Mouse (Mus musculus): ENCODE measurements around the gene Stub1. TPM values are rescaled to one million over a fixed set of nuclear protein-coding genes. Genes with fewer than 3 reads are reported as not detected.
A peak's percentile ranks its signal among the peaks of the same experiment; 100 is the strongest.

The Stub1 gene
- 284 and 316 TPM in 2 replicates for polyA plus RNA-seq (2015; fragmentation: Nextera tagmentation; extraction: Ambion mirVana)

DNA sequence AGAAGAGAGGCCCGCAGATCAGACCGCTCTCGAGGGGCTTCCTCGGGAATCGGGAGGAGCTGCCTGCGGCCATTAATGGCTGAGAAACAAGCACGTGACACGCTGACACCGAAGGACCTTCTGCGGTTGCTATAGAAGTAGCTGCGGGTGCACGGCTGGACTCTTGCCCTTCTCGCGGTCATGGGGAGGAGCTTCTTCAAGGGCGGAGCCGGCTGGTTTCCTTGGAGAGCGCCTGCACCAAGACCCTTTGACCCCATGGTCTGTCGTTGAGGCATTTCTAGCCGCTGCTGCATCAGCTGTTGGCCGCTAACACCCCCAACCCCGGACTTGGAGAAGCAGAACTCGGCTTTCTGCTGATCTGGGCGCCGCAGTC lies at the start of gene Stub1:
Gene Stub1, minus strand, starts transcription at position 114 of the 373 bp plus-strand sequence.
- Histone ChIP-seq H3K9ac (peak within 1 kb of the TSS; percentile 85), H3K4me1 (replicated peaks) (peaks cover 84% of the 10 kb centered on the region), H3K27ac (replicated peaks) (peak within 1 kb of the TSS; percentile 94), H3K36me3 (peaks cover 37% of the 10 kb centered on the region), H3K27me3 (no peaks in the 10 kb centered on the region), H3K9me3 (no peaks in the 10 kb centered on the region), H3K4me2 (peak within 1 kb of the TSS; percentile 98), H3K4me3 (peak within 1 kb of the TSS; percentile 76)
- ATAC-seq (ENCODE audit: low read depth): peak; percentile 54
- under 1% methylated on average over 24 of the region's 24 CpGs for WGBS

DNA sequence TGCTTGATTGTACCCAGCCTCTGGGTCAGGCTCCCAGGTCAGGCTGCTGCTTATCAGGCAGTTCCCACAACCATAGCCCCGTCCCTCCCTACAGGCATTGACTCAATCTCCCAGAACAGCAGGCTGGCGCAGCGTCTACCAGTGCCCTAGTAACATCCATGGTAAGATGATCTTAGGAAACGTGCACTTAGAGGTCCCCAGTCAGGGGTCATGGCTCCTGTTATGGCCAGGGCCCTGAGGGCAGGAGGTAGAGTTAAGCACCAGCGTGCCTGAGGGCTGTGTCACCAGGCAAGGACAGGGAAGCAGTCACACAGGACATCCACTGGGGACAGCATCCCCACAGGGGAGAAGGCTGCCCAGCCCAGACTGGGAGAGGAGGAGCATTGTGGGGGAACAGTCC lies 49.1 kb upstream of the Stub1 start:
- Histone ChIP-seq H3K9ac (no peak overlapping the region), H3K4me3 (no peak overlapping the region), H3K27ac (replicated peaks) (no peak overlapping the region; the same call in 1 of the 2 replicates), H3K9me3 (no peaks in the 10 kb centered on the region), H3K4me2 (no peak overlapping the region), H3K36me3 (peaks cover 65% of the 10 kb centered on the region), H3K27me3 (no peaks in the 10 kb centered on the region), H3K4me1 (replicated peaks) (peaks cover 18% of the 10 kb centered on the region)
- 45% methylated on average over 5 of the region's 5 CpGs for WGBS
- no peak for ATAC-seq (ENCODE audit: low read depth)

DNA sequence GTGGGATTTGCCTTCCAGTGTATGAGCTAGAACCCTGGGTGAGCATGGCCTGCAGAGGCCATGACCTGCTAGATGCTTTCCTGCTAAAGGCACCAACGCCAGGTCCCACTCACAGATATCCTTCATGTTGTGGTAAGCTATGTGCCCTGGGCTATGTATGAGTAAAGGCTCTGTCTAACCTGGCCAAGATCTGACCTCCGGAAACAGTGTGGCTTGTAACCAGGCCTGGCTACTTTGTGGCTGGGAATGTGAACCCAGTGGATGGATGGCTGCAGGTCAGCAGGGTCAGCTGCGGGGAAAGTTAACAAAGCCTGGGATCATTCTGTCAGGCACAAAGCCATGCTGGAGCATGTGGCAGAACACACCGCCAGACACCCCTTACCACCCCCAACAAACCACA lies 48.5 kb upstream of the Stub1 start:
- H3K4me3 ChIP-seq: no peak overlapping the region
- no peak overlapping the region for H3K4me2 ChIP-seq
- peak overlapping the region; percentile 59 for H3K27ac ChIP-seq (replicated peaks)
- WGBS: 9% methylated on average over 4 of the region's 4 CpGs
- H3K27me3 ChIP-seq: no peaks in the 10 kb centered on the region
- no peaks in the 10 kb centered on the region for H3K9me3 ChIP-seq
- no peak for ATAC-seq (ENCODE audit: low read depth)
- H3K9ac ChIP-seq: 0 out of 2 replicates have a peak overlapping the region, but pooled peaks have one; percentile 12
- peaks cover 63% of the 10 kb centered on the region for H3K36me3 ChIP-seq
- peaks cover 24% of the 10 kb centered on the region for H3K4me1 ChIP-seq (replicated peaks)

DNA sequence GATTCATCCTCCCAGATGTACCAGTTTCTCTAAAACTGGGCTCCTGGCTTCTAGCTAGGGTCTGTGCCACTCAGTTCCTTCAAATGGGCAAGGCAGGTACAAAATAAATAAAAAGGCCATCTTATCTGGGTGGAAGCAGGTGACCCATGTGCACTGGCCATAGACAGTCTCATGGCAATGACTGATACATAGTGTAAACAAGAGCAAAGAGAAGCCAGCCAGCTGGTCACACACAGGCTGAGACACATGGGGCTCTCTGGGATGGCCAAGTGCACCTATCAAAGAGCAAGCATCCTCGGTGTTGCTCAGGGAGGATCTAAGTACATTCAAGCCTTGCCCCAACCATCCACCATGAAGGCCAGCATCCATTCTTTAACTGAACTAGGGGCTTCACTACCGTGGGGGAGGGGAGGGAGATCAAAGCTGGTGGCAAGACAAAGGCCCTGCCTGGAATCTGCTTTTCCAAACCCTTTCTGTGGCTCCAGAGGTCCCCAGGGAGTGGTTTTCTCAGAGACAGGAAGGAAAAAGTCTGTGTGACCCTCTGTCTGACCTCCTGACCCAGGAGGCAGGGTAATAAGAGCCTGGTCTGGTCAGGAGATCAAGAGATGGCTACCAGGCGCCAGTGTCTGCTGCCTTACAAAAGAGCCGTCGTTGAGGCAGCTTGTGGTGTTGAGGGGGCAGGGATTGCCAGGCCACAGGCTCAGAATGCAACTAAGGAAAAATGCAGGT lies 47.9 kb upstream of the Stub1 start:
- H3K9ac ChIP-seq: 0 out of 2 replicates have a peak overlapping the region, but pooled peaks have one; percentile 2
- no peak overlapping the region for H3K4me3 ChIP-seq
- peaks cover 30% of the 10 kb centered on the region for H3K4me1 ChIP-seq (replicated peaks)
- H3K27ac ChIP-seq (replicated peaks): peak overlapping the region; percentile 59; the same call in 1 of the 2 replicates
- no peaks in the 10 kb centered on the region for H3K27me3 ChIP-seq
- H3K4me2 ChIP-seq: no peak overlapping the region
- H3K36me3 ChIP-seq: peaks cover 60% of the 10 kb centered on the region
- 7% methylated on average over 5 of the region's 5 CpGs for WGBS
- H3K9me3 ChIP-seq: no peaks in the 10 kb centered on the region
- no peak for ATAC-seq (ENCODE audit: low read depth)

DNA sequence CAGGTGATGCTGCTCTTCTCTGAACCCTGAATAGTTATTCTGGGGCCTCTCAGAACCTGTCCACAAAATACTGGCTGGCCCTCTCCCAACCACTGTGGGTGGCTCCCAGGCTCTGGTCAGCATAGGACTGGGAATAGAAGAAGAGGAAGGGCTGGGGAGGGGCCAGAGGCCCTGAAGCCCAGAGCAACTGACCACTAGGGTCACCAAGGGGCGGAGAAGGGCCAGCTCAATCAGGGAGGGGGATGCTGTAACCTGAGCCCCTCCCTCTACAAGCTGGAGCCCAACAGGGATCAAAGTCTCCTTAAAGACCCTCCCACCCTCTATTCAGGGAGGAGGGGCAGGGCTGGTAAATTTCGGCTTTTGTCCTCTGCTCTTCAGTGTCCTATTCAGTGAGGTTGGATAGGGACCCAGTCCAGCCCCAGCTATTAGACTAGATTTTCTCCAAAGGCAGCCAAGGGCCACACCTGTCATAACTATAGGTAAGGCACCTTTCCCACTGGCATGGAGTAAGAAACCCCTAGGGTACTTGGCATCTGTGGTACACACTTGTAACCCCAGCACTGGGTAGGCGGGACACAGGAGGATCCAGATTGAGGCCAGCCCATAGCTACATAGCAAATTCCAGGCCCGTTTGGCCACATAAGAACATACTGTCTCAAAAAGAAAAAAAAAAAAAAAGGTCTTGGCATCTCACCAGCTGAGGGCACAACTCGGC lies 47.1 kb upstream of the Stub1 start, which contains the start of gene Wfikkn1:
Gene Wfikkn1, minus strand, starts transcription at position 663 of the 715 bp plus-strand sequence.
- 22% methylated on average over 5 of the region's 5 CpGs for WGBS
- Histone ChIP-seq H3K4me3 (no peak within 1 kb of the TSS), H3K9me3 (no peaks in the 10 kb centered on the region), H3K27me3 (no peaks in the 10 kb centered on the region), H3K4me2 (no peak within 1 kb of the TSS), H3K27ac (replicated peaks) (peak within 1 kb of the TSS; percentile 59), H3K4me1 (replicated peaks) (peaks cover 34% of the 10 kb centered on the region), H3K9ac (peak within 1 kb of the TSS; percentile 5; the same call in 1 of the 2 replicates), H3K36me3 (peaks cover 60% of the 10 kb centered on the region)
- ATAC-seq (ENCODE audit: low read depth): no peak

DNA sequence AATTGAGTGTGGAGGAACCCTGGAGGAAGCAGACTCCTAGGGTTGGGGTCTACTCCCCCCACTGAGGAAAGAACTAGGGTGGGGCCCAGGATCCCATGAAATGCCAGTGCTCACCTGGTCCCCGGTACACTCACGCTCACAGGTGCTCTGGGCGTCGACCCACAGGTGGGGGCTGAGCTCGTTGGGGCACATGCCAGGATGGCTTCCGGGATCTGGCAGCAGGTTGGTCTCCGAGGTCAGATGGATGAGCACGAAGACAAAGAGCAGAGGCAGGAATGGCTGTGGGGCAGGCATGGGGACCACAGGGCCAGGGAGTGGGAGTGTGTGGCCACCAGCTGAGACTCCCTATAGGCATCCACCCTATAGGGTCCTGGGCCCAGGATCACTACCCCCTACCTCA lies 46.5 kb upstream of the Stub1 start:
- H3K9ac ChIP-seq: no peak overlapping the region
- peaks cover 34% of the 10 kb centered on the region for H3K4me1 ChIP-seq (replicated peaks)
- H3K27ac ChIP-seq (replicated peaks): no peak overlapping the region
- no peak overlapping the region for H3K4me3 ChIP-seq
- H3K36me3 ChIP-seq: peaks cover 56% of the 10 kb centered on the region
- no peaks in the 10 kb centered on the region for H3K9me3 ChIP-seq
- ATAC-seq (ENCODE audit: low read depth): no peak
- H3K27me3 ChIP-seq: no peaks in the 10 kb centered on the region
- H3K4me2 ChIP-seq: no peak overlapping the region
- WGBS: 49% methylated on average over 8 of the region's 8 CpGs

DNA sequence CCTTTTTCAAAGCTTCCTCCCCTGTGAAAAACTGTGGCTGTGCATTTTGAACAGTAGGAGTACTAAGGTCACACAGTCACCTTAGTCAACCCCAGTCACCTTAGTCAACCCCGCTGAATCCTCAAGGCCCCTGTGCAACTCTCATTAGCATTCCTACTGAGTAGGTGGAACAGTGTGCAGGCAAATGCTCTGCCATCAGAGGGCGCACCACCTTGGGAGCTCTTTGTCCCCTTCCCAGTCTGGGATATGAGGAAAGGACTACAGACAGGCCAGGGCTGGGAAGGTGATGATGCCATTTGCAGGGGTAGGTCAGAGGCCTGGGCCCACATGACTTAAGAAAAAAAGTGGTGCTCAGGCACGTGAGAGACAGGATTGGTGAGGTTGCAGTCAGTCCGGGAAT lies 46.1 kb upstream of the Stub1 start:
- 40% methylated on average over 4 of the region's 4 CpGs for WGBS
- Histone ChIP-seq H3K27me3 (no peaks in the 10 kb centered on the region), H3K4me1 (replicated peaks) (peaks cover 35% of the 10 kb centered on the region), H3K9me3 (no peaks in the 10 kb centered on the region), H3K27ac (replicated peaks) (no peak overlapping the region), H3K4me3 (no peak overlapping the region), H3K9ac (no peak overlapping the region), H3K36me3 (peaks cover 51% of the 10 kb centered on the region), H3K4me2 (no peak overlapping the region)
- no peak for ATAC-seq (ENCODE audit: low read depth)

DNA sequence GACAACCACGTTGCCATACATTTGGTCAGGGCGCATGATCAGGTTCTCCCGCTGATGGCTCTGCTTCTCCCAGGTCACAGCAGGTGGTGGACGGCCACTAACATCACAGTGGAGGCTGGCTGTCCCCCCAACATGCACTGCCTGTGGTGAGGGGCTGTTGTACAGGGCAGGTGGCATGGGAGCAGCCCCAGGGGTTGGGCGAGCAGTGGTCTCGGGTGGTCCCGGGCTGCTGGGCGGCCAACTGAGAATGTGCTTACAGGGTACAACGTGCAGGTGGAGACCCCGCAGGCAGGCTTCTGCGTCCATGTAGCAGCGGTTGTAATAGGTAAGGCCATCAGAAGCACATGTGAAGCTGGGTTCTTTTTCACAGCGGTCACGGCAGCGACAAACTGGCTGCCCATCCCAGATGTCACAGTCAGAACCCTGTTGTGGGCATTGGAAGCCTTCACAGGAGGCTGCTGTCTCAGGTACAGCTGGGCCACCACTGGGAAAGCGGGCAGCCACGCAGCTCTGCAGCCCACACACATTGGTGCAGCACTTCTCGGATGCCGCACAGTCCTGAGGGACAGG lies 45.5 kb upstream of the Stub1 start:
- Histone ChIP-seq H3K36me3 (peaks cover 46% of the 10 kb centered on the region), H3K4me1 (replicated peaks) (peaks cover 41% of the 10 kb centered on the region), H3K4me2 (no peak overlapping the region), H3K4me3 (no peak overlapping the region), H3K9me3 (no peaks in the 10 kb centered on the region), H3K27me3 (no peaks in the 10 kb centered on the region), H3K9ac (no peak overlapping the region), H3K27ac (replicated peaks) (no peak overlapping the region)
- WGBS: 87% methylated on average over 19 of the region's 19 CpGs
- ATAC-seq (ENCODE audit: low read depth): no peak

DNA sequence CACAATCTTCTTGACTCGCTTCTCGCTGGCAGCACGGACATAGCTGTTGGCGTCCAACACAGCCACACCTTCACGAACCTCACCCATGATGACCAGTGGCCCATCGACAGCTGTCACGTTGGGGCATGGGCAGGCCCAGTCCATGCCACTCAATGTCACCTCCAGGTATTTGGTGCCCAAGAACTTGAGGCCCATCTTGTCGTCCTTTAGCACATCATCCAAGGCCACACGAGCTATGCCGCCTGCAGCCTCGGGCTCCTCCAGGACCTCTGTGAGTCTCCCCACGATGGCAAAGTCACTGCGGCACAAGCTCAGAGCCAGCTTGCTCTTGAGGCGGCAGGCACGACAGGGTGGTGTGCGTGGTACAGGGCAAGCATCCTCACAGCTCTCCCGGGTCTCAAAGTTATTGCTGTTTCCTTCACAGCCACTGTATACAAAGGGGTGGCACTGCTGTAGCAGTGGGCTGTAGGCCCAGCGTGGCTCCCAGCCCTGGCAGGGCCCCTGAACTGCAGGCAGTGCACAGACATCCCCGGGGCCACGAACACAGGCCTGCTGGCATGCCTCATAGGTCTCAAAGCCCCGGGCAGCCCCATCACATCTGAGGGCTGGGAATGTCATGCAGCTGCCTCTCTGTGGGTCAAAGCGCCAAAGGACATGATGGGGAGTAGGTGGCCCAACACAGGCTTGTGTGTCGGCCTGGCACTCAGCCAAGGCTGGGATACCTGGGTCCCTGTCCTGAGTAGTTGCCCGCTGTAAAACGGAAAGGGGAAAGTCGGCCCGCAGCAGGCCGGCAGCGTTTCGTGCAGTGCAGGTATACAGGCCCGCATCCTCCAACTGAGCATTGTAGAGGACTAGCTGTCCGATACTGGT lies 44.8 kb upstream of the Stub1 start:
- Histone ChIP-seq H3K4me2 (no peak overlapping the region), H3K36me3 (peaks cover 38% of the 10 kb centered on the region), H3K9me3 (no peaks in the 10 kb centered on the region), H3K27ac (replicated peaks) (no peak overlapping the region), H3K4me1 (replicated peaks) (peaks cover 41% of the 10 kb centered on the region), H3K4me3 (no peak overlapping the region), H3K9ac (no peak overlapping the region), H3K27me3 (no peaks in the 10 kb centered on the region)
- 93% methylated on average over 32 of the region's 32 CpGs for WGBS
- no peak for ATAC-seq (ENCODE audit: low read depth)

DNA sequence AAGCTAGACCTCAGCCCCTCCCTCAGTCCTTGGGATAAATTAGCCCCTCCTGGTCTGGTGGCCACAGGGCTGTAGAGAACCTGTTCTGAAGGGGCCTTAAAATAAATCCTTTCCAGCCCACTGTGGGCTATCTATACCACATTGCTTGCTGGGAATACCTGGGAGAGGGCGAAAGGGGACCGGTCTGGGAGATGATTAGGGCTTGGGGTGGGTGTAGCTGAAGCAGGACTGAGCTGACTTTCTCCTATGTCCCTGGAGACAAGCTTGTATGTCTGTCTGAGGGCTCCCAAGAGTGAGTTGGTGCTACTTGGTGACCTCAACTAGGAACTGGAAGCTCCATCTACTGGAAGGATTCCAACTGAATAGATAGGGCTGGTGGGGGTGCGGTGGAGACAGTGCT lies 43.8 kb upstream of the Stub1 start:
- Histone ChIP-seq H3K4me2 (0 out of 2 replicates have a peak overlapping the region, but pooled peaks have one; percentile 94), H3K4me1 (replicated peaks) (peaks cover 41% of the 10 kb centered on the region), H3K27ac (replicated peaks) (no peak overlapping the region), H3K4me3 (no peak overlapping the region), H3K36me3 (peaks cover 29% of the 10 kb centered on the region), H3K9ac (peak overlapping the region; percentile 31; the same call in 1 of the 2 replicates), H3K27me3 (no peaks in the 10 kb centered on the region), H3K9me3 (no peaks in the 10 kb centered on the region)
- no peak for ATAC-seq (ENCODE audit: low read depth)
- WGBS: 89% methylated on average over 3 of the region's 3 CpGs

DNA sequence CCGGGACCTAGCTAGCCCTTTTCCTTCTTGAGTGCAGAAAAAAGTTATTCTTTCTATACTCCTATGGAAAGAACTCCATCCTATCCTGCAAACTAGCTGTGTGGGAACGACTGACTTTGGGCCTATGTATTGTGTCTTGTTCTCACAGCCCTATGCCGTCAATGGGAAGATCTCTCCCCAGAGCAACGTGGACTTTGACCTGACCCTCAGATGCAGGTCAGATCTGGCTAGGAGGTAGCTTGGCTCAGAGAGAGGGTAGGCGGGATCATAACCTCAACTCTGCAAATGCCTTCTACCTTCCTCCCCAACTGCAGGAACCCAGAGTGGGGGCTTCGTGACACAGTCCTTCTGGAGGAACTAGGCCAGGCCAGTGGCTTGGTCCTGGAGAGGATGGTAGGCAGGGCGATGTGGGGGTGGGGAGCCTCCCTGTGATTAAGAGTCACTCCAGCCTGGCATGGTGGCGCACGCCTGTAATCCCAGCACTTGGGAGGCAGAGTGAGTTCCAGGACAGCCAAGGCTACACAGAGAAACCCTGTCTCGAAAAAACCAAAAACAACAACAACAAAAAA lies 43.2 kb upstream of the Stub1 start:
- H3K27ac ChIP-seq (replicated peaks): no peak overlapping the region; the same call in 1 of the 2 replicates

More for the DNA sequence above, 43.2 kb upstream of the Stub1 start:
- H3K4me3 ChIP-seq: peak overlapping the region; percentile 79
- H3K27me3 ChIP-seq: no peaks in the 10 kb centered on the region
- peak overlapping the region; percentile 92 for H3K9ac ChIP-seq
- peaks cover 37% of the 10 kb centered on the region for H3K4me1 ChIP-seq (replicated peaks)
- WGBS: 58% methylated on average over 10 of the region's 10 CpGs
- peak overlapping the region; percentile 94 for H3K4me2 ChIP-seq
- H3K36me3 ChIP-seq: peaks cover 23% of the 10 kb centered on the region
- no peak for ATAC-seq (ENCODE audit: low read depth)
- H3K9me3 ChIP-seq: no peaks in the 10 kb centered on the region
